Mouse (Mus musculus): ENCODE measurements around the gene 9430097D07Rik.

Gene 9430097D07Rik

DNA sequence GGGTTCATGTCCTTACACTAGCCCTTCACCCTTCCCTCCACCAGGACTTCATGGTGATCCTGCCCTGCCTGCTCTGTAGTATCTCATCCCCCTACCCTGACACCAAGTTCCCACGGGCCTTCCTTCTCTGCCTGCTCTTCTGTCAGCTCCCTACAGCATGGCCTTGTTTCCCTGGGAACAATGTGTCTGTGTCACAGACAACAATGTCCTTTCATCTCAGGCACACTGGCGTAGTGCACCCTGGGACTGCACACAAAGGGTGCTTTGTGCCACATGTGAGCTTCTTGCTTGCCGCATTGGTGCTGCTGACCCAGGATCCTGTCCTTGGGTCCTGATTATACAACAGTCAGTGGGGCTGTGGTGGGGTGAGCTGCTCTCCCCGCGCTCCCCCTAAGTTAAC, 15.9 kb downstream of the 9430097D07Rik start:
- DNase-seq (ENCODE audit: low spot score) = no peak

DNA sequence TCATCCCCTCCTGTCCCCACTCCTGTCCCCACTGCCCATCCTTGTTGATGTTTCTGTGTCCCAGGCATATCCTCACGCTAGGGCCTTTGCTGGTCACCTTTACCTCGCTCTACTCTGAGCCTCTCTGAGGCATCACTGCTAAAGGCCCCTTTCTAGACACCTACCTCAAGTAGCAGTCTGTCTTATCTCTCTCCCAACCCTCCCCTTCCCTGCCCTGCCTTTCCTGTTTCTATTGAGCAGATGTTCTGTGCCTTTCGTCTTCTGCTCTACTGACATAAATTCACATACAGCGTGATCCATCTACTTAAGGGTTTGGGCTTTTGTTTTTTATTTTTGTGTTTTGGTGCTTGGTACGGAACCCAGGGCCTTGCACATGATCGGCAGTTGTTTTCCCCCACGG, 19.5 kb downstream of the 9430097D07Rik start:
- no peak for DNase-seq (ENCODE audit: low spot score)

DNA sequence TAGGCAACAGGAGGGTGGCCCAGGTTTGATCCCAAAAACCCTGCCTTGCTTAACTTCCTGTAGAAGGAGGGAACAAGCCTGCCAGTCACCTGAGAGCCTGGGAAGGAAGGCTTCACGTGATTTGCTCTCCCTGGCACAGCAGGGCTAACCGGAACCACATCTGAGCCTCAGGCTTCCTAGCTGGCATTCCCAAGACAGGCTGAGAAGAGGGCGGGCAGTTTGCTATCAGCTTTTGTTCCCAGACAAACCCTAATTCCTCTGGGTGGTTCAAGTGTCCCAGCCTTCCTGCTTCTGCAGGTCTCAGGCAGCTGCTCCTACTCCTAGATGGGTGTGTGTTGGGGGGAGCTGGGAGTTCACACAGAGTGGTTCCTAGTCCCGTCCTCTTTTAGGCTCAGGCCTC, 20.0 kb downstream of the 9430097D07Rik start:
- DNase-seq (ENCODE audit: low spot score) = no peak

DNA sequence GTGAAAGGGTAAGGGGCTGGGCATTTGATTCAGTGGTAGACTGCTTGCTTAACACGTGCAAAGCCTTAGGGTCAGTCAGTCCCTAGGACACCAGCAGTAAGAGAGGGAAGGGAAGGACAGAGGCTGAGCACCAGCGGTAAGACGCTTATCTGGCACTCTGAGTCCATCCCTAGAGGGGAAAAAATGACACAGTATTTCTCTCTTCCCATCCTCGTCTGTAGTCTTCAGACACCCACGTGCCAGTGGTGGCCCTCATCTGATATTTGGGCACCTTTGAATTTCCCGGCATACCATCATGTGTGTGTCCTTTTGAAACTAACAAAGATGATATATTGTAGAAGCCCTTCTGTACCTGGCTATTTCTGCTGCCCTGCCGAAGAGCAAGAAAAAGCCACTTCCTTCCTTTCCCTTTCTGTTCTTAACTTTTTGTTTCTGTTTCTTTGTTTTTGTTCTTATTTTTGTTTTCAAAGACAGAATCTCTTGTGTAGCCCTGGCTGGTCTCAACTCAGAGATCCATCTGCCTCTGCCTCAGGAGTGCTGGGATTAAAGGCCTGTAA, 21.8 kb downstream of the 9430097D07Rik start:
- no peak for DNase-seq (ENCODE audit: low spot score)

DNA sequence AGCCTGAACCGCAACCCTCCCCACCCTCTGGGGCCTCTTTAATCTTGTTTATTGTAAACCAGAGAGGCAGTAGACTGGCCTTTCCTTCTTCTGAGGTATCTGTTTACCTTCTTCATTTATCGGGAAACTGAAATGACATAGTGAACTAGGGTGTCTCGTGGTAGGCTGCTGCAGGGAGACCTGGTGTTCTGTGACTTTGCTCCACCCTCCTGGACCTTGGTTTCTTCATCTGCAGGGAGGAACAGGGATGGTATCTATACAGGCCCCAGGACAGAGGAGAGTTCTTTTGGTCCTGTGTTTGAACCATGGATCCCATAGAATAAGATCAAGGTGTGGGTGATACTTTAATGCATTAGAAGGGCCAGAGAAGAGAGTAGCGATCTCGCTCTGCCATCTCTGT, 24.2 kb downstream of the 9430097D07Rik start:
- DNase-seq (ENCODE audit: low spot score) = no peak

DNA sequence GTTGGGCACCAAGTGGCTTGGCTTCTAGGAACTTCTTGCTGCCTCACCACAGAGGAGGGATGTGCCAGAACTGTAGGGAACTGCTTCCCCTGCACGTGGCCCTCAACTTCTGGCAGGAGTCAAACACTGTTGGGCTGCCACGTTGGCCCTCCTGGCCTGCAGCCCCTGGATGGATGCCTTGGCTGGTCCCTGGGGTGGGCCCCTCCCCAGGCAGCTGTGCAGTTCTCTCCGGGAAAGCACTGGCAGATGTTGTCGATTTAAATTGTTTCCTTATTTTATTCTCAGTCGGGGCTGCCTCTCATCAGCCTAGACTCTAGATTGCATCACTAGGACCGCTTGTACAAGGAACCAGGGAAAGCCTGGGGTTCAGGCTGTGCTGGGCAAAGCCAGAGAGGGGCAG, 25.7 kb downstream of the 9430097D07Rik start:
- peak; percentile 63 for DNase-seq (ENCODE audit: low spot score)

DNA sequence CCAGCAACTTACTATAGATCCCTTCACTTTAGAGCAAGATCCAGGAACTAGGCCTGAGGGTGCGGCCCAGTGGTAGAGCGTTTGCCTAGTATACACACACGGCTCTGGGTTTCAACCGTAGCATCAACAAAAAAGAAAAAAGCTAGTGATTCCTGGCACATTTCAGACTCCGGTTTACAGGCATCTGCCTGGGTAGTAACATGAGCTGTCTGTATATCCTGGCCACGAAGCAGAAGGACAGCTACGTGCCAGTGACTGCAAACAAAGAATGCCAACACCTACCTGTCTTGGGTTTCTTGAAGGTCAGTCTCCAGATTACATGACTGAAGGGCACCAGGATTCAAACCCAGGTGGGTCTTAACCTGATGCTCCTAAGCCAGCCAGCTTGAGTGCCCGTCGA, 26.3 kb downstream of the 9430097D07Rik start:
- no peak for DNase-seq (ENCODE audit: low spot score)

DNA sequence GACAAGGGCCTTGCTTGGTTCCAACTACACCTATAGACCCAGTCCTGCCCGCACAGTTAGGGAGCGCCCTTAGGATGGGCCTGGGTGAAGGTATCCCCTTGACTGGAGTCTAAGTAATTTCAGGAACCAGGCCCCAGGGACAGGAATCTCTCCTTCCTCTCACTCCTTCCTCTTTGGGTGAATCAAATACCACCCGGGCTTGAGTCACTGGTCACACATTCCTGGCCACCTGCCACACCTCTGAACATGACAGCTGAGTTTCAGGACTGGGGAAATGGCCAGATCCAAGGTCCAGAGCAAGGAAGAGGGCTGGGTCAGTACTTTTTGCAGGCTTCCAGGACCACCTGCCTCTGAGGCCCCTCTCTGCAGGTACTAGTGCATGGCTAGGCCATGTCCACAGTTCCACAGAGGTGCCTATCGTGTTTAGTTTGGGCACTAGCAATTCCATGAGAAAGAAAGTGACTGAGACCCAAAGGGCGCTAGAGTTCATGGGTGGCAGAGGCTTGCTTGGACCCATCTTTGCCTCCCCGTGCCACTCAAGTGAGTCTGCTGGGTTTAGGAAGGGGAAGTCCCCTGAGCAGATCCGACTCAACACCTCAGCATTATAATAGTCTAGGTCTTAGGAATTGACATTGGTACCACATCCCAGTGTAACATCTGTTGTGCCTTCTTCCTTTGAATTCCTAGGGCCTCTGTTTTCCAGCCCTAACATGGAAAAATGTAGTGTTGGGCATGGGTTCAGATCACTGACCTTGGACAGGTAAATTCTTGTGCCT, 27.3 kb downstream of the 9430097D07Rik start:
- DNase-seq (ENCODE audit: low spot score) = no peak

DNA sequence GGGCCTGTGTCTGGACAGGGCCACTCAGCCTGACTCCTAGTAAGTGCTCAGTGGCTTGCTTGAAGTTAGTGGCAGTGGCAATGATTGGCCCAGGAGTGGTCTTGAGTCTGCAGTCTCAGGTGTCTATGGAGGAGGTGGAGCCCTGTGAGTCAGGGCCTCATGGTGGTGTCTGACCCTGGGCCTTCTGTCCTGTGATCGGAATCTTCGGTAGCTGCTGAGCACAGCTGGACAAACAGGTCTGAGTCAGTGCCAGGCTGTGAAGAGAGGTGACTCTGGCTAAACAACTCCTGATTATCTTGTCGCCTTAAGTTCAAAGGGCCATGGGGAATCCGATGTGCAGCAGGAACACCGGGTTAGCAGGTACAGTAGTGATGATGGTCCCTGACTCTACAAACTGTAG, 28.1 kb downstream of the 9430097D07Rik start:
- DNase-seq (ENCODE audit: low spot score) = no peak

DNA sequence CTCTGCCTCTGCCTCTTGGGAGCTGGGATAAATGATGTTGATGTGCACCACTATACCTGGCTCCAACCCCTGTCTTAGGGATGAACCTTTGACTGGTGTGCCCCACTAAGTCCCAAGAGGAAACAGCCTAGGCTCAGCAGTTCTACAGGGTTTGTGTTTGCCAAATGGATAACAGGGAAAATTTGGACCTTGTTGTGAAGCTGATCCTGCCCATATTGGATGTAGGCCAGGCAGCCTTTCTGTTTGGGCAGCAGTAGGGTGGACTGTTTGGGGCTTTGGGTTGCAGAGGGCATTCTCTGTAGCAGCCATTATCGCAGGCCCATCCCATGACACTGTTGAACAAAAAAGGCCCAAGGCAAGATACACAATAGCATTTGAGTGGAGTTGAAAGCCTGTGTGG, 28.5 kb downstream of the 9430097D07Rik start:
- DNase-seq (ENCODE audit: low spot score) = no peak

DNA sequence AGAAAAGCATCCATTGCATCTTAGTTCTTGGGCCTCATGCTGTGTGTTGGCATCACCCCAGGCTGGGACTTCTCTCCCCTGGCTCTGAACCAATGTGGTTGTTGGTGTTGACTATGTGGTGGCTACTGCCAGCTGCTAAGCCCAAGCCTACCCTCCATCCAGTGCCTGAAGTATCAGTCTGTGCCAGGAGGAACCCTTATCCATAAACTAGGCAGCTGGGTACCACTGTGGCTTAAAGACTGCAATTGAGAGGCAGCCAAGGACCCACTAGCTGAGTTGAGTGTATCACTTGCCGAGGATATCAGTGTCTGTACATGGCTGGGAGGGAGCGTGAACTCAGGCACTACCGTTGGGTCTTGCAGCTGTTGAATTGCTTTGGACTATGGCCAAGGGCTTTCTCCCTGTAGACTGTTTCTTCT, 32.4 kb downstream of the 9430097D07Rik start:
- DNase-seq (ENCODE audit: low spot score) = no peak

DNA sequence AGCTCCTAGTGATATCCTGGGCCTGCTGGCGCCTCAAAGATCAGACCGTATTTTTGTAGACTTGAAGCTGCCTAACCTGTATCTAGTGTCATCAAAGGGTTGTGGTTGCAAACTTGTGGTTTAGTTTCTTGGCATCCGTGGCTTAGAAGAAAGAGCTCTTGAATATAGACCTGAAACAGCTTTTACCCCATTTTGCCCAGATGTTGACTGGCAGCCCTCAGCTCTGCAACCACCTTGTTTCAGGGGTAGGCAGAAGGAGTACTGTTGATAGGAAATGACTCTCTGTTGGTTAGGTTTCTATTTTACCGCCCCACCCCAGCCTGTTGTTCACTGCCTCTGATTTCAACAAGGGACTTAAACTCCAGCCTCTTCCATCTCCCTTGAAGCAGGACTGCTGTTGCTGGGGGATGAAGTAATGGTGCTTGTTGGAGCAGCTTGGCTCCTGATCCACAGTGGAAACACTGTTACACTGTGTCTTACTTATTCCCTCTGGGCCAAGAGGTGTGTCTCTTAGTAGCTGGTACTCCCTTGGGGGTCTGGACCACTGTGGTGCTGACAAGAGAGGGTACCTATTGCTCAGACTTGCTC, 33.4 kb downstream of the 9430097D07Rik start:
- DNase-seq (ENCODE audit: low spot score) = no peak

DNA sequence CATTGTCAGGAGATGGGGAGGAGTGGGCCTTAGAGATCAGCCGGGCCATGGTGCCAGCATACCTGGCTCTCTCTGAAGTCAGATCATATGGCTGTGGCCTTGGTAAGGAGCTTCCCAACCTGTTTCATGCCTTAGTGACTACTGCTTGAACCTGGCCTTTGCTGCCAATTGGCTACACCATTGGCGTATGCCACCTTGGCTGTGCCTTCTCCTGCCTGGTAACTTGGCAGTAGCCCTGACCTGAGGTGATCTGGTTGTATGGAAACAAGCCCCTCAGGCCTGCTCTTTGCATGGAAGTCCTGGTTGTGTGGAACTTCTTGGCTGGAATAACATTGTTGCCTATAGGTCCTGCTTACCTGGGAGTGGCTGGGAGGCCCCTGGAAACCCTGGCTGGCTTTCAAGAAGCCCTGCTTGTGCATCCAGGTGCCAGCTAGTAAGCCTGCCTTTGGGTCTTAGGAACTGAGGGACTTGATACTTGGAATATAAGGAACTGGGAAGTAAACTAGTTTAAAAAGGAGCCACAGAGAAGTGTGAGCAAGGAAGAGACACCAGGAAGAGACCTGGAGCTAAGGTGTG, 34.1 kb downstream of the 9430097D07Rik start:
- DNase-seq (ENCODE audit: low spot score) = no peak

DNA sequence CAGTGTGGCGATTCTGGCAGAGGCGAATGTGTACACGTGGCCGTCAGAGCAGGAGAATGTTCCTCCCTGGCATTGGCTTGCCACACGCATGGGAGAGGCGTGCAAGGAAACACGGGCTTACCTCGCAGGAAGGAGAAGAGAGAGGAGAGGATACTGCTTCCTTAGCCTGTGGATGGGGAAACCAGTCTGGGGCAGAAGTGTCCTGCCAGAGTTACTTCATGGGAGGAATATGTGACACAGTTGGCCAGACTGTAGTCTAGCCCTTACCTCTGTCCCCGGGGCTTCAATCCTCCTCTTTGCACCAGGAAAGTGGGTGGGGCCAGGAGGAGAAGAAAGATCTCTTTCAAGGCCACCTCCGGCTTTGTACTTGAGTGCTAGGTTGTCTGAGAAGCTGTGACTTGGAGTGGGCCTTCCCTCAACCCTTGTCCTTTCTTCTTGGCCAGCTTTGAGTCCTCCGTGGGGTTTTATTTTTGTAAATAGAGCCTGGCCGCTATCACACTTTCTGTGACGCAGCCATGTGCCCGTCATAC, 36.0 kb downstream of the 9430097D07Rik start:
- DNase-seq (ENCODE audit: low spot score) = no peak

DNA sequence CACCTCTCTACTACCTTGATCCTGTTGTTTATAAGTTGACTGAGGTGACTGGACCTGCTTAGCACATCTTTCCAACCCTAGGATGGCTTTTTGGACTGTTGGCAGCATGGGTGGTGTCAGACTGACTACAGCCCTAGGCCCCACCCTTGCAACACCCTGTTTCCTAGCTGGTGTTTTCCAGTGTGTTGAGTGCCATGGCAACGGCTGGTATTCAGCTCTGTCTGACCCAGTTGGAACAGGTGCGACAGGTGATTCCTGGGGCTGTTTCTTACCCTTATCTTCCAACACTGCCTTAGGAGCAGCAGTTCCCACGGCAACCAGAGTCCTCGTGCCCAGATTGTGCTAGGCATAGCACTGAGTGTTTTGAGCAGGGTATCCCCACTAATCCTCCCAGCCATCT, 37.0 kb downstream of the 9430097D07Rik start:
- no peak for DNase-seq (ENCODE audit: low spot score)

DNA sequence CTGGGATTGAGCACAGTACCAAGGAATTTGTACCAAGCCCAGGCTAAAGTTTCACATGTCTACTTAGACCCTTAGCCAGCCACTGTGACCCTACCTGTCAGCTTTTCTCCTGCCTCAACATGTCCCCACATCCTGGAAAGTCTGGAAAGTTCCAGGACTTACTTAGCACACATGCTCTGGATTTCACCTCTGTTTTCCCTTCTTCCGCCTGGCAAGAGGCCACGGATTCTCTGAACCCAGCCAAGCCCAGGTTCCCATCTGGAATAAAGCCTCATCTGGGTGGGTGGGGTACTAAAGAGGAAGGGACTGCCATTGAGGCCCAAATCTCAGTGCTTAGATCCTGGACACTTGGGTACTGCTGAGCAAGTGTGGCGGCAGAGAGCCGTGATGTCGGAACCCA, 37.5 kb downstream of the 9430097D07Rik start:
- no peak for DNase-seq (ENCODE audit: low spot score)

DNA sequence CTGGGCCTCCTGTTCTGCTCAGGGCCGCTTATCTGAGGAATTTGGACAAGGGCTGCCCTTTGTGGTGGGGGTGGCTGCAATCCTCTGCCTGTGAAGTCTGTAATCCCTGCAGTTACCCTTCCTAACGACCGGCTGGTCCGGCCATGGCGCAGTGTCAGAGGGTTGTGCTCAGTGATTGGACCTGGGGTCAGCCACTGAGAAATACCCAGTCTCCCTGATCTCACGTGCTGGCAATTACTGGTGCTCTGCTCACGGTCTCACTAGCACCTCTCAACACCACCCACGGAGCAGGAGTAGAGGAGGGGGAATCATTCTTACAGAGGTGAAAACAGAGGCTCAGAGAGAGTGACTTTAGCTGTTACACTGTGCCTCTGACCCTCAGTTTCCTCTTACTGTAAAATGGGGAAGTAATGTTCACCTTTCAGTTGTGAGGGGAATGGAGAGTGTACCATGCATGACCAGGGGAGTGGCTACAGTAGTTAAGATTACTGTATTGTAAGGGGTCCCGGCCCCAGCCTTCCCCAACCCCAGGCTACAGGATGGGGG, 38.1 kb downstream of the 9430097D07Rik start:
- DNase-seq (ENCODE audit: low spot score) = peak; percentile 23

DNA sequence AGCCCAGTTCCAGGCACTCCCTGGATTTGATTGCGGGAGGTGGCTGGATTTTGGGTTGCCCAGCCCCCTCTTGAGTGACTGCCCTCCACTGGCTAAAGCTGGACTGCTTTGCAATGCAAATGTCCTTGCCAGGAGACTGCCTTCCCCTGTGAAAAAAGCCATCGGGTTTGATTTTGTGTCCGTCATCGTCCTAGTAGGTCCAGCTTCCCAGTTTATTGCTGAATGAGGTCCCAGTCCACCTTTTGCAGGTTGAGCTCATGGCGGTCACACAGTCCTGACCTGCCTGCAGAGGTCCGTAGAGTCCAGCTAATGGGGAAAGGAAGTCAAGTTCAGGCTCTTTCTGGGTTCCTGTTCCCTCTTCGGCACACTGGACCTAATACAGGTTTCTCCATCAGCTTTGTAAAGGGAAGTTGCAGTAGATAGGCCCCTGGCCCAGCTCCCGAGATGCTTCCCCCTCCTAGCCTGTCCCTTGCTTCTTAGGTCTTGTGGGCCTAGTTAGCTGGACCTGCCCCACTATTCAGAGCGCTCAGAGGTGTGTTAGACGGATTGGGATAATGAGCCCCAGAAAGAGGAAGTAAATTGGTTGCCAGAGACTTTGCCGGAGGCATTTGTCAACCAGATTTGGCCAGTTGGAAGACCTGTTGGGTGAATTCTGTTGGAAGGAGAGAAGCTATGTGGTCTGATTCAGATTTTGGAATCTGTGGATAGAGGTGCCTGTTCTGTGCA, 38.7 kb downstream of the 9430097D07Rik start:
- DNase-seq (ENCODE audit: low spot score) = peak; percentile 44

DNA sequence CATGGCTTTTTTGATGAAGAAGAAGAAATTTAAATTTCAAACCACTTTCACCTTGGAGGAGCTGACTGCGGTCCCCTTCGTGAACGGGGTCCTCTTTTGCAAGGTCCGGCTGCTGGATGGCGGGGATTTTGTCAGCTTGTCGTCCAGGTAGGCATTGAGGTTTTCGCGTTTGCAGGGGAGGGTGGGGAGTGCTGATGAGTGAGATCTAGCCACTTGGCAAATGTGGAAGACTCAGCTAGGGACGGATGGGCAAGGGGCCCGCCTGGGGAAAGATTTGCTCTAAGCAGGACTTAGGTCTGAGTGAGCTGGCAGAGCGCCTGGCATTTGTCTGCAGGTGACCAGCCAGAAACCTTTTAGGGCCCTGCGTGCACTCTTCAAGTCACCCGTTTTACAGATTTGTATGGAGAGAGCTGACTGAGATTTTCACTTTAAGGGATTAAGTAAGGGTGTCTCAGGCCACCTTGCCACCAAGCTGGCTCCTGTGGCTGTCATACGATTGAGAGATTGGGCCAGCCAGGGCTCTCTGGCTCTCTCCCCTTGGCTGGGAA, 39.3 kb downstream of the 9430097D07Rik start:
- peak; percentile 32 for DNase-seq (ENCODE audit: low spot score)

DNA sequence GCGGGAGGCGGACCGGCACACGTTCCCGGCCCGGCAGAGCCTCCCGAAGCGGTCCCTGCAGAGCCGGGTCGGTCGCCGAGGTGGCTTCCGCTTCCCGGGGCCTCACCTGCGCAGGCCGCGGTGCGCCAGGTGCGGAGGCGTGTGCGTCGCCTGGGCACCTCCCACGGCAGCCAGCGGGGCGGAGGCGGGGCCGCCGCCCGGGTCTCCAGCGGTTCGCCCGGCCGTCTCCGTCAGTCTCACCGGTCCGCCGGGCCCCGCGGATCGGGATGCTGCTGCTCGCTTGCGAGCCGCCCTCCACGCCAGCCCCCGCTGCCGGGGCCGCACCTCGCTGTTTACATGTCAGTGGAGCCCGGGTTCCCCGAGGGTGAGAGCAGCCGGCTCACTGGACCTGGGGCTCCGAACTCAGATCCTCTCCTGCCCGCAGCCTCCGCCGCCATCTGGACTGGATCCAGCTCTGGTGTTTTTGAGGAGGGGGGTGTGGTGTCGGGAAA, 39.9 kb downstream of the 9430097D07Rik start:
- peak; percentile 68 for DNase-seq (ENCODE audit: low spot score)

DNA sequence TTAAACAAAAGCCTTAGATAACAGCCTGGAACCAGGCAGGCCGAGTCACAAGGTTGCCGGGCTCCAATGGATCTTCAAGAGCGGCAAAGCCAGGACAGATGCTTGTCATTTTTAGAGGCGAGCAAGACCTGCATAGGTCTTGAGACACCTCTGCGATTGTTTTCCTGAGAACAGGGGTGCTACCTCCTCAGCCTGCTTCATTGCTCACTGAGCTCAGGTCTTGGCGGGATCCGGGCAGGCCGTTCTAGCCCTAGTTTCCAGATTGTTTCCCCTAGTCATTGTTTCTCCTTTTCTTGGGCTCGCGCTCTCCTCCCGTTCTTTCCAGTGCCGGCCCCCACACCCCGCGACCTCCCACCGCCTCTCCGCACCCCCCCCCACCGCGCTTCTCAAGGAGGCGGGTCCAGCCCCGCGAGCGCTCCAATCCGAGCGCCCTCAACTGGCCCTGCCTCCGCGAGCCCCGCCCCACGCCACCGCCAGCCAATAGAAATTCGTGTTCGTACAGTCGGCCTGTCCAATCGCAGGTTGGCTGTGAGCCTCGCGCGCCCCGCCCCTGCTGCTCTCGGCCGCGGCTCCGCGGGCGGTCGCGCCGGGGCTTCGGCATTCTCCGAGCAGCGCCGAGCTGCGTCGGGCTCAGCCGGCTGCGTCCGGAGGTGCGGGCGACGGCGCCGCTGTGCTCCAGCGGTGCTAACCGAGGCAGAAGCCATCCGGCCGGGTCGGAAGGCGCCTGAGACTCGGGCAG, 40.6 kb downstream of the 9430097D07Rik start, which contains the start of gene Fam102a:
Fam102a (plus strand) TSS at position 600 of the 739 bp plus-strand sequence.
- DNase-seq (ENCODE audit: low spot score) = peak; percentile 99

All from ovary, postnatal 36 days (tissue).